ENCODE assay signal across 14 mouse cellular contexts in genomic region chrX:70816662-70817061, GRCm38 (mm10).
DNase-seq lines count a peak whose midpoint lies in the region; ATAC-seq lines count a peak whose summit lies in the region.
"Had no signal": no experiment of that assay in that cellular context is flagged by ENCODE, and none has a peak within 500 bp of the region (broad histone marks: within the 10 kb centered on the region; RNA-seq: fewer than 3 reads in every experiment).

No protein-coding gene starts in this region.

- no peak overlapping the region for H3K4me2 ChIP-seq in heart, embryonic 16.5 days (ENCODE audit: low read depth, low read length)
- H3K4me2 ChIP-seq: embryonic facial prominence, embryonic 12.5 days had no signal

- H3K4me3 ChIP-seq in heart, embryonic 16.5 days (ENCODE audit: low read length): no peak overlapping the region
- H3K4me3 ChIP-seq: embryonic facial prominence, embryonic 12.5 days; megakaryocyte, embryonic 14.5 days had no signal

- no peaks in the 10 kb centered on the region for H3K9me3 ChIP-seq in heart, embryonic 16.5 days (replicated peaks; ENCODE audit: control insufficient read depth, low read length)
- H3K9me3 ChIP-seq: embryonic facial prominence, embryonic 12.5 days; G1E; megakaryocyte, embryonic 14.5 days had no signal

- peak overlapping the region; percentile 53 for H3K27ac ChIP-seq in heart, embryonic 16.5 days (ENCODE audit: low read length)
- H3K27ac ChIP-seq: embryonic facial prominence, embryonic 12.5 days; kidney, postnatal 0 days had no signal

- H3K27me3 ChIP-seq in heart, embryonic 16.5 days (ENCODE audit: control insufficient read depth, insufficient read depth, low read length): no peaks in the 10 kb centered on the region

- no peak overlapping the region for H3K9ac ChIP-seq in heart, embryonic 16.5 days (ENCODE audit: low read length)
- H3K9ac ChIP-seq: embryonic facial prominence, embryonic 12.5 days; liver, postnatal 0 days had no signal

- H3K4me1 ChIP-seq in heart, embryonic 16.5 days (ENCODE audit: control insufficient read depth, insufficient read depth, low read length): peaks cover 15% of the 10 kb centered on the region
- H3K4me1 ChIP-seq: embryonic facial prominence, embryonic 12.5 days; megakaryocyte, embryonic 14.5 days had no signal

- no peak for ATAC-seq in heart, embryonic 16.5 days (replicated peaks; ENCODE audit: extremely low read depth, insufficient read depth, low FRiP score)
- ATAC-seq: liver, postnatal 0 days had no signal

- 50% methylated on average over 3 of the region's 3 CpGs for WGBS in heart, embryonic 16.5 days

- H3K36me3 ChIP-seq in heart, embryonic 16.5 days (ENCODE audit: control insufficient read depth, insufficient read depth): no peaks in the 10 kb centered on the region
- H3K36me3 ChIP-seq: embryonic facial prominence, embryonic 12.5 days; G1E had no signal

- DNase-seq in heart, adult 11 months: no peak
- DNase-seq in lung, postnatal 10 days: peak; percentile 13
- no peak for DNase-seq in lung, postnatal 4 days
- DNase-seq in cerebellum, adult 11-12 months: peak; percentile 50
- DNase-seq in cerebellum, postnatal 25 days: peak; percentile 55 to 56
- no peak for DNase-seq in c-Kit-positive CD71-positive TER-119-positive erythroid progenitor cells, embryonic 14.5 days (ENCODE audit: low spot score)
- no peak for DNase-seq in spleen, adult 18-20 months
- DNase-seq: liver, postnatal 0 days; right cerebral cortex, adult 18-20 months had no signal

Comparison
In these comparisons a context has a peak if more than half of its experiments do, and no peak if none do; other contexts are left out.
1. DNase-seq: peak in lung, postnatal 10 days (single experiment), cerebellum, adult 11-12 months (single experiment) and cerebellum, postnatal 25 days (2 of 2); none in heart, adult 11 months (single experiment), lung, postnatal 4 days (0 of 2), c-Kit-positive CD71-positive TER-119-positive erythroid progenitor cells, embryonic 14.5 days (single experiment) and spleen, adult 18-20 months (0 of 2).